Mouse (Mus musculus) hindbrain, embryonic 14.5 days (tissue): Measurements from ENCODE around the gene Pitpnm1. TPM values are rescaled to one million over a fixed set of nuclear protein-coding genes. Genes with fewer than 3 reads are reported as not detected.
"Not testable (repeated sequence)": the region's sequence is repeated elsewhere in the genome, so short reads cannot be mapped to it uniquely, and the experiment has no call there.

ENCODE experiments used
- ATAC-seq: fragments of 200-750 bp; cut with Nextera tagmentation; 2 replicates; pipeline ENCODE4 v1.8.0; 2017; ENCODE audit warnings: moderate number of reproducible peaks, mild to moderate bottlenecking, moderate TSS enrichment, moderate library complexity; ENCODE audit not compliant: low FRiP score
- DNase-seq: peaks from one replicate; pipeline ENCODE4 v3.0.0-alpha.2; 2015; ENCODE audit warnings: low spot score
- H3K27ac ChIP-seq: fragments of 300-500 bp; sonication (generic); 2 replicates; pipeline ENCODE4 v1.5.1; 2014; ENCODE audit warnings: mild to moderate bottlenecking, moderate library complexity
- H3K27me3 ChIP-seq: fragments of 300-500 bp; sonication (generic); 2 replicates; pipeline ENCODE4 v1.6.1; 2014; ENCODE audit warnings: mild to moderate bottlenecking, low read length, mixed read lengths; ENCODE audit not compliant: control insufficient read depth, insufficient read depth
- H3K36me3 ChIP-seq: fragments of 300-500 bp; sonication (generic); replicated peaks from 2 replicates; pipeline ENCODE4 v1.6.1; 2014; ENCODE audit not compliant: control insufficient read depth, insufficient read depth
- H3K4me1 ChIP-seq: fragments of 300-500 bp; sonication (generic); replicated peaks from 2 replicates; pipeline ENCODE4 v1.6.1; 2014; ENCODE audit warnings: antibody characterized with exemption, low read length, mixed read lengths; ENCODE audit not compliant: control insufficient read depth, insufficient read depth
- H3K4me2 ChIP-seq: fragments of 300-500 bp; sonication (generic); replicated peaks from 2 replicates; pipeline ENCODE4 v1.6.1; 2014; ENCODE audit warnings: mild to moderate bottlenecking, moderate library complexity
- H3K4me3 ChIP-seq: fragments of 300-500 bp; sonication (generic); replicated peaks from 2 replicates; pipeline ENCODE4 v1.5.1; 2014; ENCODE audit warnings: mild to moderate bottlenecking, low read length
- H3K9ac ChIP-seq: fragments of 300-500 bp; sonication (generic); 2 replicates; pipeline ENCODE4 v1.6.1; 2014
- H3K9me3 ChIP-seq: fragments of 300-500 bp; sonication (generic); 2 replicates; pipeline ENCODE4 v1.6.1; 2016; ENCODE audit warnings: low read length; ENCODE audit not compliant: control insufficient read depth
- WGBS: fragments of 180-500 bp; shearing (Covaris S2); extraction: QIAGEN DNeasy Blood & Tissue Kit; methylation state at CpG from one replicate; pipeline ENCODE4 v1.1.7; 2014; 5-methylcytosine and 5-hydroxymethylcytosine counted together
- polyA plus RNA-seq: library from polyadenylated mRNA; unstranded; fragments of >200 nt; fragmentation: Nextera tagmentation; extraction: Ambion mirVana; gene quantifications from 2 replicates; pipeline ENCODE4 v1.2.1, GENCODE M21; 2014

Pitpnm1 gene
- polyA plus RNA-seq, 1 experiment from 2014 or later = 70.0 TPM

DNA sequence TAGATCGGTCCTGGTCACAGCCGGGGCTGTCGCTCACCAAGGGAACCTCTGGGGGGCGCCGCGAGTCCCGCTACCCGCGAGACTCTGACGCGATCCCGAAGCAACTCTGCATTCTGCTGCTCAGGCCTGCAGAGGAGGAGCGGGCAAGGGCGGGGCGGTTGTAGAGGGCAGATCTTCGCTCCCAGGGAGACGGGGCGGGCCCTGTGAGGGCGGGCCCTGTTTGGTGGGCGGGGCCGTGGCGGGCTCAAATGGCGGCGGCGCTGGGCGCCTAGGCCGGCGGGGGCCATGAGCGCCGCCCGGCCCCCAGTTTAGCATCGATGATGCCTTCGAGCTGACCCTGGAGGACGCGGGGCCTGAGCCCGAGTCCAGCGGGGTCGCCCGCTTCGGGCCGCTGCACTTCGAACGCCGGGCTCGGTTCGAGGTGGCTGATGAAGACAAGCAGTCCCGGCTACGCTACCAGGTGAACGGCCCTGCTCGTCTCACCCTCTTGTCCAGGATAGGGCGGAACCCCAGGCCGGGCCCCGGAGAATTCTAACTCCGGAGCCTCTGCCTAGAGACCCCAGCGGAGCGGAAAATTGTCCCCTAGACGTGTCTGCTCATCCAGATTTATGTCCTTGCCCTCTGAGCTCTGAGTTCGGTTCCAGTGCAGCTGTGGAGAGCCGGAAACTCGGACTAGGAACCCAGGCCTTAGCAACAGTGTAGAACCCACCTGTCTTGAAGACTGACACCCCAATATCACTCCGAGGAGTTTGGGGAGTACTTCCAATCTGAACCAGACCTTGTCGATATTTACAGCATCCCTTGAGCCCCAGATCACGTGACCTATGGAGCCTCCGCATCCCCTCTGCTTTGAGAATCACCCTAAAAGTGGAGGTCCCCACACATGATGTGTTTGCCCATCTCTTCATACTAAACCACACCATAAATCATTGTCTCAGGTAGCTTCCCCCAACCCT lies 26.2 kb downstream of the Pitpnm1 start, which contains the start of gene Aip:
Gene Aip (minus strand): TSS at position 118 of the 956 bp plus-strand sequence.
- Histone ChIP-seq H3K4me1 (peaks cover 15% of the 10 kb centered on the region), H3K27ac (peak within 1 kb of the TSS; percentile 81), H3K4me3 (peak within 1 kb of the TSS; percentile 83), H3K9ac (peak within 1 kb of the TSS; percentile 91), H3K27me3 (no peaks in the 10 kb centered on the region), H3K4me2 (peak within 1 kb of the TSS; percentile 71), H3K36me3 (peaks cover 29% of the 10 kb centered on the region), H3K9me3 (no peaks in the 10 kb centered on the region)
- DNase-seq (peak; percentile 96), ATAC-seq (peak; percentile 94)
- WGBS = under 1% methylated on average over 63 of the region's 64 CpGs

DNA sequence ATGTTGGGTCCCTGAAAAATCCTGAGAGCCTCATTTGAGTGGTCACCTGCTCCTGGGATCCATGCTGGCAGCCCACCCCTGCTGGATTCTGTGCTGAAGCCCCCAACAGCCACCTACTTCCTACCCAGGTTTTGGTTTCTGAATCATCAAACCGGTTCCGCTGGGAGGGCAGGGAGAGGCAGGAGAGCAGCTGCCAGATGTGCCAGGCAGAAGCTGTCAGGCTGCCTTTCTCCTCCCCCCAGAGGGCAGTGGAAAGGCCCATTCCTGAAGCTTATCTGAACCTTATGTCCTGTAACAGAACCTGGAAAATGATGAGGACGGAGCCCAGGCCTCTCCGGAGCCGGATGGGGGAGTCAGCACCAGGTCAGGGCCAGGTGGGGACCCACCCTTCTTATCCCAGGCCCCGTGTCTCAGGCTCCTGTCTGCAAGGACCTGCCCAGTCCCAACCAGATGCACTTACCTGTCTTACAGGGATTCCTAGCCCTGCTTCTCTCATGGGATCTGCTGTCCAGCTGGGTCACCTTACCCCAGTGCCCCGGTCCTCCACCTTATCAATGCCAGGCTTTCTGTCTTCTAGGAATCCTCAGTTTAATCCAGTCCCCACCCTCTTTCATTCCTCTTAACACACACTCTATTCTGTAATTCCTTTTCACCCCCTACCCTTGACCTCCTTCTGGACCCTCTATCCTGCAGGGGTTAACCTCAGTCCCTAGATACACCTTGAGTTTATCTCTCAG lies 27.1 kb downstream of the Pitpnm1 start:
- Histone ChIP-seq H3K27ac (no peak overlapping the region), H3K4me2 (peak overlapping the region; percentile 71), H3K4me1 (peaks cover 15% of the 10 kb centered on the region), H3K27me3 (no peaks in the 10 kb centered on the region), H3K4me3 (peak overlapping the region; percentile 83), H3K36me3 (peaks cover 38% of the 10 kb centered on the region), H3K9ac (peak overlapping the region; percentile 91), H3K9me3 (no peaks in the 10 kb centered on the region)
- WGBS = 69% methylated on average over 7 of the region's 7 CpGs
- DNase-seq (no peak), ATAC-seq (no peak)

DNA sequence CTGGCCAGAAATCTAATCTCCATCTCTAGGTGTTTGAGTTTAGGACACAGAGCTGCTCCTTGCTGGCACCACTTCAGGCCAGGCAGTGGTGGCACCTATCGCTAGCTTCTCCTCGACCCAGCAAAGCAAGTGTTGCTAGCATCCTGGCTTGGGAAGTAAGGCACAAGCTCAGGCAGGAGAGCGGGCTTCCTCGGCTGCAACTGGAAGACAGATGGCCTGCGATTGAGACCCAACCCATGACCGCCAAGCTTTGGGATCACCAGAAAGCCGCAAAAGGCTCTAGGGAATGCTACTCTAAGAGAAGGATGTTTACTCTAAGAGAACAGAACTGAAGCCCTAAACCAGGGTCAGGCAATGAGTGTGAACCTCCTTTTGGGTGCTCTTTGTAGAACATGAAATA lies 29.7 kb downstream of the Pitpnm1 start:
- WGBS = 94% methylated on average over 7 of the region's 7 CpGs
- Histone ChIP-seq H3K4me1 (peaks cover 15% of the 10 kb centered on the region), H3K4me3 (no peak overlapping the region), H3K9ac (no peak overlapping the region), H3K27me3 (no peaks in the 10 kb centered on the region), H3K36me3 (peaks cover 55% of the 10 kb centered on the region), H3K9me3 (no peaks in the 10 kb centered on the region), H3K4me2 (no peak overlapping the region), H3K27ac (no peak overlapping the region)
- no peak for DNase-seq
- no peak for ATAC-seq

DNA sequence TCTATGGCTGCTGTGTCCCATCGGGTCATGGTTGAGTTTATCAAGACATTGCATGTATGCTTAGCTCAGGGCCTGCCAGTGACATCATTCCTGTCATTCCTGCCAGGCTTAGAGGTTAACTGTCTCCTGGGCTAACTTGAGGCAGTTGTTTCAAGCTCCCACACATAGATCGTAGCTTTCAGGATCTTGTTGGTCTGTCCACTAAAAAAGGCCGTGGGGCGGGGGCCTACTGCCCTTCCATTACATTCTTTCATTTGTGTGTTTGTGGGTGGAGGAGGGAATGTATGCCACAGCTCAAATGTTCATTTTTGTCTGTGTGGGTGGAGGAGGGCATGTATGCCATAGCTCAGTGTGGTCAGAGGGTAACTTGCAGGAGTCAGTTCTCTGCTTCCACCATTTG lies 30.3 kb downstream of the Pitpnm1 start:
- ATAC-seq (no peak), DNase-seq (no peak)
- H3K4me3 ChIP-seq = no peak overlapping the region
- H3K9me3 ChIP-seq = no peaks in the 10 kb centered on the region
- peaks cover 15% of the 10 kb centered on the region for H3K4me1 ChIP-seq
- H3K27ac ChIP-seq = no peak overlapping the region
- H3K36me3 ChIP-seq = peaks cover 55% of the 10 kb centered on the region
- H3K9ac ChIP-seq = no peak overlapping the region
- H3K27me3 ChIP-seq = no peaks in the 10 kb centered on the region
- no peak overlapping the region for H3K4me2 ChIP-seq
- WGBS = 90% methylated on average over 4 of the region's 4 CpGs

DNA sequence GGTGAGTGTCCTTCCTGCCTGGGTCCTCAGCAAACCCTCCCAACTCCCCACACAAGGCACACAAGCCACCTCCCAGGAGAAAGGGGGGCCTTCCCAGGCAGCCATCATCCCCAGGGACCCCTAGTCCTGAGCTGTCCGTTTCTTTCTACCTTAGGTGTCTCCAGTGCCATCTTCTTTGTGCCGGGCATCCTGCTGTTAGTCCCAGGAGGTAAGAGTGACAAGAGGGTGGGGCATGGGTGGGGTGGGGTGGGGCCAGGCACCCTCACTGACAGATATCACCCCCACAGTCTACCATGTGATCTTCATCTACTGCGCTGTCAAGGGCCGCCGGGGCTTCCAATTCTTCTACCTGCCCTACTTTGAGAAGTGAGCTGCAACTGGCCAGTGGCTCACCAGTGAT lies 31.3 kb downstream of the Pitpnm1 start:
- H3K27ac ChIP-seq = no peak overlapping the region
- ATAC-seq (no peak), DNase-seq (no peak)
- H3K27me3 ChIP-seq = no peaks in the 10 kb centered on the region
- H3K4me2 ChIP-seq = no peak overlapping the region
- H3K9ac ChIP-seq = no peak overlapping the region
- peaks cover 55% of the 10 kb centered on the region for H3K36me3 ChIP-seq
- WGBS = 93% methylated on average over 5 of the region's 5 CpGs
- no peaks in the 10 kb centered on the region for H3K9me3 ChIP-seq
- H3K4me3 ChIP-seq = no peak overlapping the region
- peaks cover 15% of the 10 kb centered on the region for H3K4me1 ChIP-seq

DNA sequence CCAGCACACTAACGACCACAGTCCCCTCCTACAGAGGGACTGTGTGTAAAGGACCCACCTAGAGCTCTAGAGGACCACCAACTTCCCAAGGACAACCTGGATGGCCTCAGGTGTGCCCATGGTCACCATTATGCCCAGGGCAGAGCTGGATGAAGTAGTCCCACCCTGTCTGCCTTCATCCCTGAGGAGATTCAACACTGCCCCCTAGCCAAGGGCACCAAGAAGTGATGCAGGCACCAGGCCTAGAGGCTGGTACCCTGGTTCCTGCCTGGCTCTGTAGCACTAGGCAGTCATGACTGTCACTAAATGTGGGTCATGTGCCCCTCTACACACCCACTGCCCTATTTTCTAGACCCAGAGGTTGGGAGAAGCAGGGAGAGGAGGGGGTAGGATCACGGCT lies 32.0 kb downstream of the Pitpnm1 start:
- no peak for ATAC-seq
- H3K27me3 ChIP-seq = no peaks in the 10 kb centered on the region
- no peak for DNase-seq
- WGBS = 84% methylated on average over 2 of the region's 2 CpGs
- H3K27ac ChIP-seq = no peak overlapping the region
- H3K4me2 ChIP-seq = no peak overlapping the region
- H3K9ac ChIP-seq = no peak overlapping the region
- no peak overlapping the region for H3K4me3 ChIP-seq
- H3K4me1 ChIP-seq = peaks cover 10% of the 10 kb centered on the region
- no peaks in the 10 kb centered on the region for H3K9me3 ChIP-seq
- H3K36me3 ChIP-seq = peaks cover 55% of the 10 kb centered on the region

DNA sequence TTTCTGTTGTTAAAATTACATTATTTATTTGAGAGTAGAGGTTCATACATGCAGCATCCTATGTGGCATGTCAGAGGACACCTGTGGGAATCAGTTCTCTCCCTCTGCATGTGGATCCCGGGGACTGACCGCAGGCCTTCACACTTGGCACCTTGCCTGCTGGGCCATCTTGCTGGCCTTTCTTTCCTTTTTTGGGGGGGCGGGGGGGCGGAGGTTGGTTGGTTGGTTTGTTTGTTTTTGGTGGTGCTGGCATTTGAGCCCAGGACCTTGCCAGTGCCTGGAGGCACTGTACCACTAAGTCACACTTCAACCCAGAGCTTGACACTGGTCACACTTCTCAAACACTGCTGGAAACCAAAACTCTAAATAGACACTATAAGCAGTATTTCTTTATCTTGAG lies 34.6 kb downstream of the Pitpnm1 start:
- Histone ChIP-seq H3K9ac (no peak overlapping the region), H3K4me2 (no peak overlapping the region), H3K4me1 (no peaks in the 10 kb centered on the region), H3K27me3 (no peaks in the 10 kb centered on the region), H3K4me3 (no peak overlapping the region), H3K27ac (no peak overlapping the region), H3K9me3 (no peaks in the 10 kb centered on the region), H3K36me3 (peaks cover 37% of the 10 kb centered on the region)
- DNase-seq = no peak
- 95% methylated on average over 4 of the region's 4 CpGs for WGBS
- ATAC-seq = no peak

DNA sequence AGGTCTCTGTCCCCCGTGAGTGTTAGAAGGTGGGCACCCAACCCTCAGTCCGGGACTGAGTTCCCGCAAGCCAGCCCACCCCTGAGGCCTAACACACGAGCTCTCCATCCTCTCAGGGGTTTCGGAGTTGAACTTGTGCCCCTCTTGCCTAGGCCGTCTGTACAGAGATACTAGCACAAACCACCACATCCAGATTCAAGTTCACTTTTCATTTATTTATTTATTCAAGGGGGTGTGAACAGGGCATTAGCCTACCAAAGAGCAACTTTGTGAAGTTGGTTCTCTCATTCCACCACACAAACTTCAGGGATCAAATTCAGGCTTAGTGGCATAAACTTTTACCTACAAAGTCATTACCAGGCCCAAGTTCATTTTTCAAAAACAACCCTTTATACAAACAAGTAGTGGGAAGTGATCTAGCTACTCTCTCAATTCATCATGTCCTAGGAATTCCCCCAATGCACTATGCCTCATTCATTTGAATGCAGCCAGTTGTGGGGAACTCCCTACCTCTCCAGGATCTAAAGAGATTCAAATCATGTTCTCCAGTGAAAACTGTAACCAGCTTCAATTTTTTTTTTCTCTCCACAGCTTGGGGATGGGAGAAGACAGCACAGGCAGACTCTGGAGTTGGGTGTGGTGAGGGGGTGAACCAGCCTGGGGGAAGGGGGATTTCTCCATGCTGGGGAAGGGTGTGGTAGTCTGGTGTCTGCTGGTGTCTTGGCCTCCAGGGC lies 35.6 kb downstream of the Pitpnm1 start:
- not testable (repeated sequence) for H3K27ac ChIP-seq, H3K27me3 ChIP-seq, H3K4me2 ChIP-seq, H3K9me3 ChIP-seq, ATAC-seq, H3K9ac ChIP-seq, DNase-seq, H3K4me1 ChIP-seq, H3K4me3 ChIP-seq
- peaks cover 28% of the 10 kb centered on the region for H3K36me3 ChIP-seq
- WGBS = 89% methylated on average over 6 of the region's 6 CpGs

DNA sequence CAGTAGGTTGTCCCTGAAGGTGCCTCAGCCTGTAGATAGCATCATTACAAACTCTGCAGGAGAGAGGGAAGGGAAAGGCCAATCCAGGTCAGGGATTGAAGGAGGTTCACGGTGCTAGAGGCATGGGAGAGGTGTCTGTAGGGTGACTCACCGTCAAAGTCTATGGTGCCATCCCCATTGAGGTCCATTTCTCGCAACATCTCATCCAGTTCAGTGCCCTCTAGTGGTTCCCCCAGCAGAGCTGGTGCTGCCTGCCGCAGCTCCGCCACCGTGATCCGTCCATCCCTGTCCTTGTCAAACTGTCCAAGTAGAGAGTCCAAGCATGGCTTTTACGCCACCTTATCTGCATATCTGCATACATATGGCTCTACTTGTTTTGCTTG lies 36.2 kb downstream of the Pitpnm1 start:
- ATAC-seq, H3K4me2 ChIP-seq, H3K9ac ChIP-seq, H3K9me3 ChIP-seq, H3K4me1 ChIP-seq, H3K4me3 ChIP-seq, DNase-seq, H3K27ac ChIP-seq, H3K27me3 ChIP-seq: not testable (repeated sequence)
- WGBS = 28% methylated on average over 8 of the region's 8 CpGs
- peaks cover 27% of the 10 kb centered on the region for H3K36me3 ChIP-seq
